Mouse (Mus musculus): ENCODE data around the gene Hist1h4m. TPM values are rescaled to one million over a fixed set of nuclear protein-coding genes. Genes with fewer than 3 reads are reported as not detected.
"Not testable (repeated sequence)": the region's sequence is repeated elsewhere in the genome, so short reads cannot be mapped to it uniquely, and the experiment has no call there.

Gene Hist1h4m
- polyA plus RNA-seq, 1 experiment: not detected

GRCm38 (mm10) chr13:21787760-21788593 is 23.6 kb upstream of the Hist1h4m start:
- no peak for TF ChIP-seq CEBPB (IDR thresholded peaks at IDR 0.05; ENCODE audit: low read depth)
- no peak for TF ChIP-seq MYOD1 (IDR thresholded peaks at IDR 0.05; ENCODE audit: control insufficient read depth, insufficient read length, low read depth)
- no peak for TF ChIP-seq FOSL1 (IDR thresholded peaks at IDR 0.05; ENCODE audit: insufficient read depth, low read length, poor library complexity, severe bottlenecking)
- no peak for TF ChIP-seq MAX (IDR thresholded peaks at IDR 0.05)
- TF ChIP-seq USF1 (IDR thresholded peaks at IDR 0.05; ENCODE audit: low read depth): no peak
- TF ChIP-seq CTCF (IDR thresholded peaks at IDR 0.05; ENCODE audit: control insufficient read depth, insufficient read depth, insufficient read length): no peak
- TF ChIP-seq MYOG (IDR thresholded peaks at IDR 0.05; ENCODE audit: control insufficient read depth, extremely low read depth, insufficient read length): no peak
- no peaks in the 10 kb centered on the region for H3K79me2 ChIP-seq (ENCODE audit: control insufficient read depth, insufficient read depth)
- H3K36me3 ChIP-seq (ENCODE audit: control insufficient read depth, insufficient read depth): no peaks in the 10 kb centered on the region
- H3K27me3 ChIP-seq (ENCODE audit: control insufficient read depth, insufficient read depth, insufficient read length): no peaks in the 10 kb centered on the region
- no peaks in the 10 kb centered on the region for H3K79me3 ChIP-seq (ENCODE audit: low read depth)
- peak overlapping the region; percentile 32 for H3ac ChIP-seq (ENCODE audit: control insufficient read depth, insufficient read length, low read depth)
- H3K4me3 ChIP-seq (ENCODE audit: insufficient read depth, poor library complexity, severe bottlenecking): no peak overlapping the region

DNA sequence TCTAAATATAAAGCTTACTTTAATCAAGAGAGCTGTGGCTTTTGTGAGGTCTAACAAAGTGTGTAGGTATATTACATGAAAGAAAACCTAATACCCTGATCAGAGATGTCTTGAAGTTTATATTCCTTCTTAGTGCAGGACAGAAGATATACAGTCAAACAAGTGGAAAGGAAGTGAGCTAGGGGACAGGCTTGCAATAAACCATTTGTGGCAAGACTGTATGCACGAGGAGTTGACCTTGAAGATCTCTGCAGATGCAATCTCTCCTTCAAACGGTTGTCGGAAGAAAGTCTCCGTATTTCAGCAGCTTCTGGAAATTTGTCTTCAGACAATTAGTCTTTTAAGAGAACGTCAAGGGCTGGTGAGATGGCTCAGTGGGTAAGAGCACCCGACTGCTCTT is 21.6 kb upstream of the Hist1h4m start:
- H3ac ChIP-seq (ENCODE audit: control insufficient read depth, insufficient read length, low read depth): no peak overlapping the region
- no peaks in the 10 kb centered on the region for H3K79me2 ChIP-seq (ENCODE audit: control insufficient read depth, insufficient read depth)
- no peak overlapping the region for H3K4me3 ChIP-seq (ENCODE audit: insufficient read depth, poor library complexity, severe bottlenecking)
- no peaks in the 10 kb centered on the region for H3K79me3 ChIP-seq (ENCODE audit: low read depth)
- H3K36me3 ChIP-seq (ENCODE audit: control insufficient read depth, insufficient read depth): no peaks in the 10 kb centered on the region
- no peaks in the 10 kb centered on the region for H3K27me3 ChIP-seq (ENCODE audit: control insufficient read depth, insufficient read depth, insufficient read length)
- TF ChIP-seq MYOD1 (IDR thresholded peaks at IDR 0.05; ENCODE audit: control insufficient read depth, insufficient read length, low read depth): no peak
- no peak for TF ChIP-seq CEBPB (IDR thresholded peaks at IDR 0.05; ENCODE audit: low read depth)
- TF ChIP-seq MYOG (IDR thresholded peaks at IDR 0.05; ENCODE audit: control insufficient read depth, extremely low read depth, insufficient read length): no peak
- TF ChIP-seq MAX (IDR thresholded peaks at IDR 0.05): no peak
- no peak for TF ChIP-seq CTCF (IDR thresholded peaks at IDR 0.05; ENCODE audit: control insufficient read depth, insufficient read depth, insufficient read length)
- TF ChIP-seq USF1 (IDR thresholded peaks at IDR 0.05; ENCODE audit: low read depth): no peak
- TF ChIP-seq FOSL1 (IDR thresholded peaks at IDR 0.05; ENCODE audit: insufficient read depth, low read length, poor library complexity, severe bottlenecking): no peak

- no peaks in the 10 kb centered on the region for H3K36me3 ChIP-seq (ENCODE audit: control insufficient read depth, insufficient read depth)
- no peak for TF ChIP-seq CTCF (IDR thresholded peaks at IDR 0.05; ENCODE audit: control insufficient read depth, insufficient read depth, insufficient read length)
- no peak for TF ChIP-seq MYOD1 (IDR thresholded peaks at IDR 0.05; ENCODE audit: control insufficient read depth, insufficient read length, low read depth)
- no peak for TF ChIP-seq USF1 (IDR thresholded peaks at IDR 0.05; ENCODE audit: low read depth)
- TF ChIP-seq MAX (IDR thresholded peaks at IDR 0.05): no peak
- TF ChIP-seq FOSL1 (IDR thresholded peaks at IDR 0.05; ENCODE audit: insufficient read depth, low read length, poor library complexity, severe bottlenecking): no peak
- no peak for TF ChIP-seq MYOG (IDR thresholded peaks at IDR 0.05; ENCODE audit: control insufficient read depth, extremely low read depth, insufficient read length)
- no peak for TF ChIP-seq CEBPB (IDR thresholded peaks at IDR 0.05; ENCODE audit: low read depth)
- no peak overlapping the region for H3K4me3 ChIP-seq (ENCODE audit: insufficient read depth, poor library complexity, severe bottlenecking)
- H3ac ChIP-seq (ENCODE audit: control insufficient read depth, insufficient read length, low read depth): no peak overlapping the region
- H3K79me3 ChIP-seq (ENCODE audit: low read depth): no peaks in the 10 kb centered on the region
- H3K27me3 ChIP-seq (ENCODE audit: control insufficient read depth, insufficient read depth, insufficient read length): no peaks in the 10 kb centered on the region
- H3K79me2 ChIP-seq (ENCODE audit: control insufficient read depth, insufficient read depth): no peaks in the 10 kb centered on the region
Observed at GRCm38 (mm10) chr13:21790601-21791283, 20.8 kb upstream of the Hist1h4m start.

DNA sequence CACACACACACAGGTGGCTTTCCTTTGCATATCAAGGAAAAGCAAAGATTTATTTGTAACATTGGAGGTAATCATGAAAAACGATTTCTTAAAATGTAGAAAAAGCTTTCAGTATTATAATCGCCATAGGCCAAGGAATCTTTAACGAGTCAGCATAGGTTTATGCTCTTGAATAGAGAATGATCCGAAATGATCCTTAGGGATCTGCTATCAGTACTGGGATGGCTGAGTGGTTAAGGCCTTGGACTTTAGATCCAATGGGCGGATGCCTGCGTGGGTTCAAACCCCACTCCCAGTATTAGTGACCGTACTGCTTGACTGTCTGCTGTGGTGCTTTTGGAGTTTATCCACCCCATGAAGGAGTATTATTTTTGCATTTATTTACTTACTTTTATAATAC is 16.0 kb upstream of the Hist1h4m start:
- Histone ChIP-seq H3ac (ENCODE audit: control insufficient read depth, insufficient read length, low read depth) (no peak overlapping the region), H3K79me2 (ENCODE audit: control insufficient read depth, insufficient read depth) (no peaks in the 10 kb centered on the region), H3K79me3 (ENCODE audit: low read depth) (no peaks in the 10 kb centered on the region), H3K36me3 (ENCODE audit: control insufficient read depth, insufficient read depth) (no peaks in the 10 kb centered on the region), H3K4me3 (ENCODE audit: insufficient read depth, poor library complexity, severe bottlenecking) (no peak overlapping the region), H3K27me3 (ENCODE audit: control insufficient read depth, insufficient read depth, insufficient read length) (no peaks in the 10 kb centered on the region)
- TF ChIP-seq MYOG (IDR thresholded peaks at IDR 0.05; ENCODE audit: control insufficient read depth, extremely low read depth, insufficient read length) (no peak), MYOD1 (IDR thresholded peaks at IDR 0.05; ENCODE audit: control insufficient read depth, insufficient read length, low read depth) (no peak), CEBPB (IDR thresholded peaks at IDR 0.05; ENCODE audit: low read depth) (no peak), FOSL1 (IDR thresholded peaks at IDR 0.05; ENCODE audit: insufficient read depth, low read length, poor library complexity, severe bottlenecking) (no peak), CTCF (IDR thresholded peaks at IDR 0.05; ENCODE audit: control insufficient read depth, insufficient read depth, insufficient read length) (no peak), USF1 (IDR thresholded peaks at IDR 0.05; ENCODE audit: low read depth) (no peak), MAX (IDR thresholded peaks at IDR 0.05) (no peak)

DNA sequence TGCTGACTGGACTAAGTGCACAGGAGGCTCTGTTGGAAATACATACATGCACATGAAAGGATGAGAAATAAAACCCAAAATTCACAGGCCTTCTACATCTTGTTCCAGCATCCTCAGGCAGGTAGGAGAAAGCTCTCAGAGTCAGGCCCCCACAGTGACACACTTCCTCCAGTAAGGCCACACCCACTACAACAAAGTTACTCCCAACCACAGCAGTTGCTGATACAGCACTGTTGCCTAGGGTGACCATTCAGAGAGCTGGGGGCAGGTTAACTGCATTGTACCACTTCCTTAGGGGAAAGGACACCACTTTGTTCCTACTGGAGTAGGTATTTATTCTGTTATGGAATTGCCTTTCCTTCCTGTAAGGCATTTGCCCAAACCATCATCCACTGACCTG is 14.4 kb upstream of the Hist1h4m start:
- not testable (repeated sequence) for H3K79me2 ChIP-seq (ENCODE audit: control insufficient read depth, insufficient read depth); H3K36me3 ChIP-seq (ENCODE audit: control insufficient read depth, insufficient read depth); H3K4me3 ChIP-seq (ENCODE audit: insufficient read depth, poor library complexity, severe bottlenecking); H3K79me3 ChIP-seq (ENCODE audit: low read depth); H3K27me3 ChIP-seq (ENCODE audit: control insufficient read depth, insufficient read depth, insufficient read length); H3ac ChIP-seq (ENCODE audit: control insufficient read depth, insufficient read length, low read depth)

DNA sequence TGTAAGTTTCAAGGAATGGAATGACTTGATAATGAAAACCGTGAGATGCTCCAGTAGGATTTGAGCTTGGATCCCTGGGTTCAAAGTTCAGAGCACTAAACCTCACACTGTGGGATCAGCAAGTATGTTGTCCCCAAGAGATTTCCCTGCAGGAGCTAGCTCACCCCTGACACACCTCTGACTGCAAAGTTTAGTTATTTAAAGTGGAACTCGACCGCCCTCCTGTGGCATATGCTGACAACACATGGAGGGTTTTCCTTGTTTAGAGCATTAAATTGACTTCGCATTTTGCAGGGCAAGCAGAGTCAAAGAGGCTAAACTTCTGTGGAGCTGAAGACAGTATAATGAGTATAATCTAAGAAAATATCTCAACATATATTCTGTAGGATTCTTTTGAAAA is 8.5 kb upstream of the Hist1h4m start:
- H3K79me3 ChIP-seq (ENCODE audit: low read depth); H3K4me3 ChIP-seq (ENCODE audit: insufficient read depth, poor library complexity, severe bottlenecking); H3K36me3 ChIP-seq (ENCODE audit: control insufficient read depth, insufficient read depth): not testable (repeated sequence)

DNA sequence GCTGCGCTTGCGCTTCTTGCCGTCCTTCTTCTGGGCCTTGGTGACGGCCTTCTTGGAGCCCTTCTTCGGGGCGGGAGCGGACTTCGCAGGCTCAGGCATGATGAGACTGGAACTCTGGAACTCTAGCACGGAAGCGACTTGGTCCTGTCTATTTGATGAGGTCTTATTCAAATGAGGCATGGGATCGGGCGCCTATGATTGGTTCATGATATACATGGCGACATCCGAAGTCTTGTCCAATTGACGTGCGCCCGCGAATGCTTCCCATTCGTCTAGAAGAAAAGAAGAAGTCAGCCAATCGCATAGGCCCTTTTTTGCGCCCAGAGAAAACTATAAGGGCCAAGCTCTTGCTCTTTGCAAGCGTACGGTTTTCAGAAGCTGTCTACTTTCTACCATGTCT is 1.5 kb upstream of the Hist1h4m start, which contains the start of the genes Hist1h2bq and Hist1h2ao:
Gene Hist1h2bq, minus strand, starts transcription at position 125 of the 400 bp plus-strand sequence.
Gene Hist1h2ao, plus strand, starts transcription at position 393 of the 400 bp plus-strand sequence.
- not testable (repeated sequence) for H3K27me3 ChIP-seq (ENCODE audit: control insufficient read depth, insufficient read depth, insufficient read length); H3K79me3 ChIP-seq (ENCODE audit: low read depth); H3K79me2 ChIP-seq (ENCODE audit: control insufficient read depth, insufficient read depth); H3K4me3 ChIP-seq (ENCODE audit: insufficient read depth, poor library complexity, severe bottlenecking); H3ac ChIP-seq (ENCODE audit: control insufficient read depth, insufficient read length, low read depth); H3K36me3 ChIP-seq (ENCODE audit: control insufficient read depth, insufficient read depth)

More for the DNA sequence above, 8.5 kb upstream of the Hist1h4m start:
- H3ac ChIP-seq (ENCODE audit: control insufficient read depth, insufficient read length, low read depth); H3K79me2 ChIP-seq (ENCODE audit: control insufficient read depth, insufficient read depth); H3K27me3 ChIP-seq (ENCODE audit: control insufficient read depth, insufficient read depth, insufficient read length): not testable (repeated sequence)

DNA sequence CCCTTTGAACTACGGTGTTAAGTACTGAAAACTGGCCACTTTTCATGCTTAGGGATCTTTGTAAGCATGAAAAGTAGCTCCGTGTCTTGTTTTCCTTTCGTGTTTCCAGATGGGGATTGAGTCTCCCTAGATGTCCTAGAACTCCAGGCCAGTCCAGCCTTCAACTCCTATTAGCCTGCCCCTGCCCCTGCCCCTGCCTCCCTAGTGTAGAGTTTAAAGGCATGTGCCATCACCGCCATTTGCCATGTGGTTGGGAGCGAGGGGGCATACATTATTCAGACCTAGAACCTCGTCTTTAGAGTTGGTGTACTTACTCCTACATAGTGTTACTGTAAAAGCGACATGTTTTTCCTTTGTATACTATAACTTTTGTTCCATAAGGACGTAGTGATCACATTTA is 472 bp upstream of the Hist1h4m start:
- H3ac ChIP-seq (ENCODE audit: control insufficient read depth, insufficient read length, low read depth); H3K36me3 ChIP-seq (ENCODE audit: control insufficient read depth, insufficient read depth); H3K4me3 ChIP-seq (ENCODE audit: insufficient read depth, poor library complexity, severe bottlenecking); H3K79me3 ChIP-seq (ENCODE audit: low read depth); H3K79me2 ChIP-seq (ENCODE audit: control insufficient read depth, insufficient read depth); H3K27me3 ChIP-seq (ENCODE audit: control insufficient read depth, insufficient read depth, insufficient read length): not testable (repeated sequence)
